Mouse (Mus musculus): Measurements from ENCODE around the gene Prkcb. TPM values are rescaled to one million over a fixed set of nuclear protein-coding genes. Genes with fewer than 3 reads are reported as not detected.

The Prkcb gene
- total RNA-seq, 2 experiments from 2014 or later, result 18.3 to 33.6 TPM

DNA sequence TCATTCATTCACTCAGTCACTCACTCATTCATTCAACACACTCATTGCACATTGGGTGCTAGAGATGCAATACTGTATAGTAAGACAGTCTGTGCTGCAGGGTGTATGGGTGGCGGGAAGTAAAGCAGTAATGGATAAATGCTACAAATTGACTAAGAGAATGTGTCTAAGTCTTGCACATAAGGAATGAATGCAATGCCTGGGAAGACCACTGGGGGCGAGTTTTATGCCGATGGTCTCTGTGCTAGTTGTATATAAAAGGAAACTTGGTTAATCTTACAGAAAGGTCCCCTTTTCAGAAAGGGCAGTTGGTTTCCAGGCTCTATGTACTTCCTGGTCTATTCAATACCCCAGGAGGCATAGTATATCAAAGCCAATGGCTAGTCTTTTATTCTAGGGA lies 102.8 kb downstream of the Prkcb start:
- ATAC-seq (replicated peaks; ENCODE audit: low FRiP score, poor library complexity, severe bottlenecking), result no peak

DNA sequence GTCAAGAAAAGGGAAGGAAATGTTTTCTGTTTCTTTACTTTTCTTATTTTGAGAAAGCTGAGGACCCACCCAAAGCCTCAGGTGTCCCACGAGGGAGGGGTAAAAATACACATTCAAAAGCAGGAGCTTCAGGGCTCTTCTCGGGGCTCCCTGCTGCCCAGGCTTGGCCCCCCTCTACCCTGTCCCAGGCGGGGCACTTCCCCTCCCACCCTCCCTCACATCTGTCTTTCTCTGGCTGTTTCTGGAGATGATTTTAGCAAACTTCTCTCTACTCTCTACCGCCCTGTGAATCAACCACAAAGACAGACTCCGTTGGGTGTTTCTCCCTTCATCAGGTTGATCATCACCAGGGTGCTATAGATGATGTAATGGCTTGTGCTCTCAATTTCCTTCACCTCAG lies 105.4 kb downstream of the Prkcb start:
- ATAC-seq (replicated peaks; ENCODE audit: low FRiP score, poor library complexity, severe bottlenecking), result no peak

DNA sequence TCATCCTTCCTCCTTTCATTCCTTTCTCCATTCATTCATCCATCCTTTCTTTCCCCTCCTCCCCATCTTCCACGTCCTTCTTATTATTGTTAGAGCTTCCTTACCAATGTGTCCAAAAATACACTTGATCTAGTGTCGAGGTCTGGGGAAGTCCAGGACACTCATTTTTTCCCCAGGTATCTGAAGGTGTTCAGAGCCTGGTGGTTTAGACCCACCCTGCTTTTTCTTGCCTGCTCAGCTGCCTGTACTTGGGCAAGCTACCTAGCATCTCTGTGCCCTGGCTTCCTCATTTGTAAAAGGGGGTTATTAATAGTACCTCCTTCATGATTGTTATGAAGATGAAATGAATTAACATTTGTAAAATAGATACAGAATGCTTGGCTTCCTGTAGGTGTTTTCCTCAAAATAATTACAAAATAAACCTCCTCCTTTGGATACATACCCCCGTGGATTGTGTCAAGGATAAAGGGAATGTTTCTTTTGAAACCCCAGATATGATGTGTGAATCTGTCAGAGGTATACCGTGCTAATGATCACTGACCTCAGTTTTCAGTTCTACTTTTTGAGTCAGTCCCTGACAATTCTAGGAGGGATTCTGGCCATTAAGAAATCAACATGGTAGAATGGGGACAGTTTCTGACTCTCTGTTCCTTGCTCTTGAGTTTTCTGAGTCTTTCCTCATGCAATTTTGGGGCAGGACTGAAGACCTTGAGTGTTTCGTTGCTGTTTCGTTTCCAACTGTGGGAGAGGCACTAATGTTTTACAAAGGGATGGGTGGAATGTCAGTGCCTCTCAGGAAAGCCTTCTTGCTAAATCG lies 106.8 kb downstream of the Prkcb start:
- ATAC-seq (replicated peaks; ENCODE audit: low FRiP score, poor library complexity, severe bottlenecking), result no peak

DNA sequence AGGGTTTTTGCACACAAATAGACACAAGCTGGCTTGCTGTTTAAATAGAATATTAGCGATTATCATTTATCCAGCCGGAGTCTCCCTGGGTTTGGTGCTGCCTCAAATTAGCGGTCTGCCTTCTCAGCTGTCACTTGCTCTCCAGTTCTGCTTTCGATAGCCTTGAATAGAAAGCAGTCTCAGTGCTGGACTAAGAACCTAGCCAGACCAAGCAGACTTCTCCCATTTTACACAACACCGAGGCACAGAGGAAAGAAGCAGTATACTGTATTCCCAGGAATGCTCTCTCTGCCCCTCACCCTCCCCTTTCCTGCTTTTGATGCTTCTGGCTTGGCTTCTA lies 107.4 kb downstream of the Prkcb start:
- no peak for ATAC-seq (replicated peaks; ENCODE audit: low FRiP score, poor library complexity, severe bottlenecking)

- no peak for ATAC-seq (replicated peaks; ENCODE audit: low FRiP score, poor library complexity, severe bottlenecking)
Observed at GRCm38 (mm10) chr7:122397699-122398098, 109.1 kb downstream of the Prkcb start.

DNA sequence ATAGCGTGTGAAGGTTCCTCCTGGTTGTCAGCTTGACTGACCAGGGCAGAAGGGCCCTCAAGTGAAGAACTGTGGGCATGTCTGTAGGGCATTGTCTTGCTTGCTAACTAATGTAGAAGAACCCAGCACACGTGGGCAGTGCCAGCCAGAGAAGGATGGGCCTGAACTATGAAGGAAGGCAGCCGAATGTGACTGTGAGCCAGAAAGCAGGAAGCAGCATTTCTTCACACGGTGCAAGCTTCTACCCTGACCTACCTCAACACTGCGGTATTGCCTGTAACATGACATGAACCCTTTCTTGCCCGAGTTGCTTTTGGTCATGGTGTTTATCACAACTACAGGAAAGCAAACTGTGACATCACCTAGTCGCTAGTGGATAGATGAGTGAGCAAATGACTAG lies 113.5 kb downstream of the Prkcb start:
- ATAC-seq (replicated peaks; ENCODE audit: low FRiP score, poor library complexity, severe bottlenecking), result no peak

DNA sequence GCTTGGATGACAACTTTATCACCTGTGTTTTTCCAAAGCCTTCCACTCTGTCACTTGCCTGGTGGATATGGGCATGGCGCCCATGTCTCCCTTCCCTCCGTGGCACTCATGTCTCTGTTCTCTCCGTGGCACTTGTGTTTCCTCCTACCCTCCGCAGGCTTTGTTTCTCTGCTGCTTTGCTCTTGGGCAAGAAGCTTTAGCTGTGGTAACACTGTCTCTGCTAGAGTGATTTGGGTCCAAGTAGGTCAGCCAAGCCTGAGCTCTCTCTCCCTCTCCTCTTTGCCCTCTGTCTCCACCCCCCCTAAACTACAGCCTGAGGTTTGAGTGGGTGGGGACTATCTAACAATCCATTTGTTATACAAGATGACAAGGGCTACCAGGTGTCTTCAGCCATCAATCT lies 114.8 kb downstream of the Prkcb start:
- no peak for ATAC-seq (replicated peaks; ENCODE audit: low FRiP score, poor library complexity, severe bottlenecking)

DNA sequence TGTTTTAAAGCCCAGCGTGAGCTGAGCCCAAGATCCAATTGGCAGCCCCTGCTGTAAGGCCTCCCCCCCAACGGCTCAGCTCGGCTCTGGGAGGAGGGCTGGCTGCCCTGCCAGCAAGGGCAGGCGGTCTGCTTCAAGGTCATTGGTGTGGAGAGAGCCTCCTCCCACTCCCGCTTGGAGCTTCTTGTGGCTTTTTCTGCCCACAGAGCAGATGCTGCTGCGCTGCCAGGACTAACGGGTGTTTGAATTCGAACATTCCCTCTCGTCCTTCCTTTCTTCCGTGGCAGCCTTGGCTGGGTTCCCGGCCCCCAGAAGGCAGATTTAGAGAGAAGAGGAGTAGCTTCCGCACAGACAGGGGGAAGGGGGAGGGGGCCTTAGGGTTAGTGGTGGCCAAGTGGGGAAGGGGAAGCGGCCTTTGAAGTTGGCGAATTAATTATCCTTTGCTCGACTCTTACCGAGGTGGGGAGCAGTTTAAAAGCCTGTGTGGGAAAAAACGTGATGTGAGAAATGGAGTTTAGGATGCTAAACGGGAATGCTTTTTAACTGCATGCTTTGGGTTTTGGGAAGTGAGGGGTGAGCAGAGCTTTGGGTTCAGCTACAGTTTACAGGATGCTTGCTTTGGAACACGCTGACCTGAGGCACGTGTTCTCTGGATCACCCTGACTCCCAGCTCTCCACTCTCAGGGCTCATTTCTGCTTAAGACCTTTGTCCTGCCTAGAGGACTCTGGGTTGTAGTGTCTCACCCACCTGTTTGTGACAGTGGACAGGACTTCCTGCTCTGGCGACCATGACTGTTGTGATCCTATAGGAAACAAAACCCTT lies 116.2 kb downstream of the Prkcb start:
- ATAC-seq (replicated peaks; ENCODE audit: low FRiP score, poor library complexity, severe bottlenecking), result no peak

- ATAC-seq (replicated peaks; ENCODE audit: low FRiP score, poor library complexity, severe bottlenecking), result no peak
Observed at GRCm38 (mm10) chr7:122406625-122407024, 118.1 kb downstream of the Prkcb start.

DNA sequence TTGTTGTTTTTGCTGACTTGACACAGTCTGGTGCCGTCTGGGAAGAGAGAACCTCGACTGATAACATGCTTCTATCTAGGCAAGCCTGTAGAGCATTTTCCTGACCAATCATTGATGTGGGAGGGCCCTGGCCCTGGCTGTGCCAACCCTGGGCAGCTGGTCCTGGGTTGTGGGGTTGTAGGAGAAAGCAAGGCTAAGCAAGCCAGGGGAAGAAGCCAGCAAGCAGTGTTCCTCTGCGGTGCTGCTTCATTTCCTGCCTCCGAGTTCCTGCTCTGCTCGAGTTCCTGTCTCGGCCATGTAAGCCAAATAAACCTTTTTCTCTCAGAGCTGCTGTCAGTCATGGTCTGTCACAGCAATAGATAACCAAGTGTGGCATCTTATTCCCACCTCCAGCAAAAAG lies 121.4 kb downstream of the Prkcb start:
- ATAC-seq (replicated peaks; ENCODE audit: low FRiP score, poor library complexity, severe bottlenecking), result no peak

GRCm38 (mm10) chr7:122410873-122411272 lies 122.3 kb downstream of the Prkcb start:
- ATAC-seq (replicated peaks; ENCODE audit: low FRiP score, poor library complexity, severe bottlenecking), result no peak

GRCm38 (mm10) chr7:122413231-122413630 lies 124.7 kb downstream of the Prkcb start:
- no peak for ATAC-seq (replicated peaks; ENCODE audit: low FRiP score, poor library complexity, severe bottlenecking)

DNA sequence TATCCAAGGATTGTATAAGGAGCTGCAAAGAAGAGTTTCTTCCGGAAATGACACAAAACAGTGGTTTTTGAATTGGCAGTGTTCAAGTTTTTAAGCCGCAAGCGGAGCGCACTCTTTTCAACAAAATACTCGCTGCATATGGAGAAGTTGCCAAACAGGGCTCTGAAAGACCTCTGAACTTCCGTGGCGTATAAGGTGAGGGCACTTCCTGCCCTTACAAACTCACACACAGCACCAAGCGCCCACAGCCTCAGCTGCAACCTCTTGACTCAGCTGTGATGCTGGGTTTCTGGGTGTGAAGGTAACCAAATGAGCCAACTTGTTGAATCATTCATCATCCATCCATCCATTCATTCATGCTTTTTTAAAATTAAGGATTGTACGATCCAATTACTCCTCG lies 125.6 kb downstream of the Prkcb start:
- no peak for ATAC-seq (replicated peaks; ENCODE audit: low FRiP score, poor library complexity, severe bottlenecking)

DNA sequence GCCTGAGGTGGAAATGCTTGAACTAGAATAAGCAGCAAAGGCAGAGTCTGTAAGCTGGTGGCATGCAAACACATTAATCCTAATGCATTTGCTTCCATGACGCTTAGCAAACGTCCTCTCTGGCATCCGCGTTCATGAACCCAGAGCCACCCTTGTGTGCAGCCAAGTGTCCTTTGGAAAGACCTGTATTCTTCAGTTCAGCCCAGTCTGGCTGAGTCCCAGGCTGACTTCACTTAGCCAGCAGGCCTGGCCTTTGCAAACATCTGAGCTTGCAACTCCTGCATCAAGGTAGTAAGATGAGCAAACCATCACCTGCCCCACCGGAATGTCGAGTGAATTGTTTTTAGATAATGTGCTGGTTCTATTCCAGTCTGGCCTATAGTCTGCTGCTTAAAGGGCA lies 126.1 kb downstream of the Prkcb start:
- ATAC-seq (replicated peaks; ENCODE audit: low FRiP score, poor library complexity, severe bottlenecking), result no peak

- ATAC-seq (replicated peaks; ENCODE audit: low FRiP score, poor library complexity, severe bottlenecking), result no peak
Observed at GRCm38 (mm10) chr7:122415387-122415786, 126.8 kb downstream of the Prkcb start.

GRCm38 (mm10) chr7:122415904-122416303 lies 127.4 kb downstream of the Prkcb start:
- ATAC-seq (replicated peaks; ENCODE audit: low FRiP score, poor library complexity, severe bottlenecking), result no peak

DNA sequence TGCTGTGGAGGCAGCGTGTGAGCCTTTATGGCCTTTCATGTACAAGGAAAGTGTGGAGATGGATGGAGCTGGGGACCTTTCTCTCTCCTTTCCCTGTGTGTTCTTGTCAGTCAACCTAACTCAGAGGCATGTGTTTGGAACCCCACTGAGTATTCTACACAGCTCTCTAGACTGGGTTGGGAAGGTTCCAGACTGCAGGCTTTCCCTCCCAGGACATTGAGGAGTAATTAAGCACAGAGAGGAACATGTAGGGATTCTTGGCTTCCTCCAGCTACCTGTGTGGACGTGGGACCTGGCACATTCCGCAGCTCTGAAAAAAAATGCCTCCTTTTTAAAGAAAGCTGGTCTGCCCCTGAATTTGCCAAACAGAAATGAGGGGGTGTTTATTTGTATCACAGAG lies 130.0 kb downstream of the Prkcb start:
- ATAC-seq (replicated peaks; ENCODE audit: low FRiP score, poor library complexity, severe bottlenecking), result no peak

- ATAC-seq (replicated peaks; ENCODE audit: low FRiP score, poor library complexity, severe bottlenecking), result no peak
Observed at GRCm38 (mm10) chr7:122423816-122424215, 135.3 kb downstream of the Prkcb start.

DNA sequence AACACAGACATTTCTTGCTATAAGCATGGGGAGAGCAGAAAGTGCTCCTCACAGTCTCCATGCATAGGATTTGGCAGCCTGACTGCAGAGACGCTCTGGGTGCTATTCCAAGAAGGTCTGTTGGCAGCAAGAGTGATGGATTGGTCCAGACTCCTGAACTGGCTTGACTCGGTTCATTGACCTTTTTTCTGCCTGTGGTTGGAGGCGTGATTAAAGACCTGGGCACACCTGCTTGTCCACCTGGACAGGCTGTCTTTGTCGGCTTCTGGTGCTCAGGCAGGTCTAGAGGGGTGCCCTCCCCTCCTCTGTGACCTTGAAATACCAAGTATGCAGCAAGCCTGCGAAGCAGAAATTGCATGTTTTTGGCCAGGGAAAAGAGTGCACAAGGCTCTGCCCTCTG lies 140.6 kb downstream of the Prkcb start:
- no peak for ATAC-seq (replicated peaks; ENCODE audit: low FRiP score, poor library complexity, severe bottlenecking)

- no peak for ATAC-seq (replicated peaks; ENCODE audit: low FRiP score, poor library complexity, severe bottlenecking)
Observed at GRCm38 (mm10) chr7:122432401-122432800, 143.8 kb downstream of the Prkcb start.

DNA sequence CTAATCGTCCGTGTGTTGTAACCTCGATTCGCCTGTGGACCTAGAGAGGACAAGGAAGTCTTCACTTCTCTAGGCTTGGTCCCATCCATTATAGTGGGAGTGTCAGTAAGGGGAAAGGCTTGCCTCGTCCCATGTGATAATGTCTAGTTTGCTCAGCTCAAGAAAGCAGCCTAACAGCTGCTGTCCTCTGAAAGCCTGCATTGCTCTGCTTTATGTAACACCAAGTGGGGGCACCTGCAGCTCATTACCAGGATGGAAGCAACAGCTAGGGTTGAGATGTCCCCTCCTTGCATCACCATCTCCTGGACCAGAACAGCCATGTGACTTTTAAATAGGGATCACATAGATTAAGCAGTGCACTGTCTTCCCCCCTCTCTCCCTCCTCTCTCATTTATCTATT lies 144.8 kb downstream of the Prkcb start:
- no peak for ATAC-seq (replicated peaks; ENCODE audit: low FRiP score, poor library complexity, severe bottlenecking)

Data from erythroblast, adult 5-6 weeks (primary cell).